Mouse (Mus musculus) kidney, postnatal 36 days (tissue): ENCODE results near the gene Pum2.

Source experiments
- DNase-seq, 2 experiments: peaks; one replicate each; pipeline ENCODE4 v3.0.0; 2021 to 2022; ENCODE audit warnings: mixed read lengths in 2 of 2

The Pum2 gene

DNA sequence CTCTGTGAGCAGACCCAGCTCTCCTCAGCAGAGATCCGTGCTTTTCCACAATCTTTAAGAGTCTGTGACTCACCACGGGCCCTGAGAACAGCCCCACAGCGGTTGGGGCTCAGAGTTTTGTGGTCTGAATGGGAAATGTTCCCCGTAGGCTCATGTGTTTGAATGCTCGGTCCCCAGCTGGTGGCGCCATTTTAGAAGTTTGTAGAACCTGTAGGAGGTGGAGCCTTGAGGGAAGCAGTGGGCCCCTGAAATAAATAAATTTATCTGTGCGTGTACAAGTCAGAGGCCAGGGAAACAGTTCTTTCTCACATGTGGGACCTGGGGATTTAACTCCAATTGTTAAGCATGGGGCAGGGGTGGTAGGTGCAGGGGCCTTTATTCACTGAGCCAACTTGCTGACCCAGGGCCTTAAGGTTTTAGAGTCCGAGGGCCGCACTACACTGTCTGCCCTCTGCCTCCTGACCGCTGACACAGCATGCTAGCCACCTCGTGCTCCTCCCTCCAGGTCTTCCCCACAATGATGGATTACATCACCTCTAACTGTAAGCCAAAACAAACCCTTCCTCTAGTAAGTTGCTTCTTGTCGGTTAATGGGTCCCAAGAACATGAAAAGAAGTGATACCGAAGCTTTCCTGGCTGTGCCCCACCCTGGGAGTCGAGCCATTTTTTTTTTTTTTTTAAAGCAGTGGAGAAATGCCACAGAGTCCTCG lies 90.4 kb downstream of the Pum2 start:
- peak; percentile 46 to 59 for DNase-seq

GRCm38 (mm10) chr12:8770946-8771843 lies 97.3 kb downstream of the Pum2 start, which contains the start of gene Sdc1:
Sdc1 (plus strand) TSS chr12:8771323.
- peak; percentile 66 to 85 for DNase-seq

GRCm38 (mm10) chr12:8771844-8772380 lies 98.0 kb downstream of the Pum2 start:
- DNase-seq: no peak

DNA sequence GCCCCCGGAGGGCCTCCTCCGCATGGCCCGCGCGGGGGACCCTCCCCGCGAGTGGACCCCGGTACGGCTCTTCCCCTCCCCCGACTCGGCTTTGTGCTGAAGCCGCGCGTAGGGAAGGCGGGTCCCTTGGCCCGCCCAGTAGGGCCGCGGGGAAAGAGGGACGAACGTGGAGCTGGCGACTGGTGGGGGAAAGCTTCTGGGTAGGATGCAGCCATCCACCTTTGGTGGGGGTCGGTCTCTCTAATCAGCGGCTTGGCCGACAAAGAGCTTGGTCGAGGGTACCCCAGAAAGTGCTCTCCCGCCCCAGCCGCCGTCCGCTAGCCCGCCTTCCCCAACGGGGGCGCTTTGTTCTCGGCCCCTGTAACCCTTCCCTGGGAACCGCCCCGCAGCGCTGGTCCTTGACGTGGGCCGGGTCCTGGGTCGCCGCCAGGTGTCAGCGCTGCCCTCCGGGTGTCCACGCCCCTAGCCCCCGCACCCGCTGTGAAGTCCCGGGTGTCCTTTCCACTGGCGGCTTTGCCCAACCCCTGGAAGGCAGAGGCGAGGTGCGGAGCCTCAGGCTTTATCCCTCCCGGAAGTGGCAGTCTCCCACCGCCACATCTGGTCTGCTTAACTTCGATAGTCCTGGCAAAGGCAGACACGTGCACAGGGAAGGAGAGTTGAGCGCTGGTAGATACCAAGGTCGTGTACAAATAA lies 98.7 kb downstream of the Pum2 start:
- DNase-seq: peak; percentile 30 to 71

GRCm38 (mm10) chr12:8773336-8773735 lies 99.4 kb downstream of the Pum2 start:
- DNase-seq: no peak

- no peak for DNase-seq
These were observed 100.2 kb downstream of the Pum2 start for GRCm38 (mm10) chr12:8774183-8774582.

- no peak for DNase-seq
These were observed 102.3 kb downstream of the Pum2 start for GRCm38 (mm10) chr12:8776206-8776605.

DNA sequence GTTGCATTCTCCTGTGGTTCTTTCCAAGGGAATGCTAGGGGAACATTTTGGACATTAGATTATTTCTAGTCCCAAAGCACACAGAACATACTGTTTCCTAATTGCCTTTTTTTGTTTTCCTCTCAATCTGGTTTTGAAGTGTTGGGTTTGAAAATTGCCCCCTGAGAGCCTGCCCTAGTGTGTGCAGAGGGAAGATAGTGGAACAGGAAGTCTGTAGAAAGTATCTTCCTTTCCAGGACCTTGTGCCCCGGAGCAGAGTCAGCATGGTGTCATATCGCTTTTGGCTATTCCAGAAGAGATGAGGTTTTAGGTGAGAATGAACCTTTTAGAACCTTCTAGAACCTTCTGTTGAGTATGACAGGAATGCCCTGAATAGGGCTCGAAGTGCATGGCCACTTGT lies 102.8 kb downstream of the Pum2 start:
- DNase-seq: no peak

- no peak for DNase-seq
These were observed 104.2 kb downstream of the Pum2 start for GRCm38 (mm10) chr12:8778106-8778505.

DNA sequence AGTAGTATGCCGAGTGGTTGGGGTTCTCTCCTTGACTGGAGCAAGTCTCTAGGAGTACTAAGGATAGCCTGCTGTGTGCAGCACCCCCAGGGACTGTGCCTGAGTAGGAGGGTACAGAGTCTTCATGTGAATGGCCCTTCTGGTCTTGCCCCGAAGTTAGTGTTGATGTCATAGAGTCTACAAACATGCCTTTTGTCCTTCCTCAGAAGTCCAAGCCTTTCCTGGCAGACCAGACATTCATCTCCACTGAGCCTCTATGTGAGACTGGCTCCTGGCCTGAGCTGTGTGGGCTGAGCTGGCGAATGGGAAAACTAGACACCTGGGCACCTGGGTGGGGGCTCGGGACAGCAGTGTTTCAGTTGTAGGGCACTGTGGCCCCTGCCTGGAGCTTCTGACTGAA lies 105.9 kb downstream of the Pum2 start:
- no peak for DNase-seq

GRCm38 (mm10) chr12:8781121-8781520 lies 107.2 kb downstream of the Pum2 start:
- DNase-seq: no peak

DNA sequence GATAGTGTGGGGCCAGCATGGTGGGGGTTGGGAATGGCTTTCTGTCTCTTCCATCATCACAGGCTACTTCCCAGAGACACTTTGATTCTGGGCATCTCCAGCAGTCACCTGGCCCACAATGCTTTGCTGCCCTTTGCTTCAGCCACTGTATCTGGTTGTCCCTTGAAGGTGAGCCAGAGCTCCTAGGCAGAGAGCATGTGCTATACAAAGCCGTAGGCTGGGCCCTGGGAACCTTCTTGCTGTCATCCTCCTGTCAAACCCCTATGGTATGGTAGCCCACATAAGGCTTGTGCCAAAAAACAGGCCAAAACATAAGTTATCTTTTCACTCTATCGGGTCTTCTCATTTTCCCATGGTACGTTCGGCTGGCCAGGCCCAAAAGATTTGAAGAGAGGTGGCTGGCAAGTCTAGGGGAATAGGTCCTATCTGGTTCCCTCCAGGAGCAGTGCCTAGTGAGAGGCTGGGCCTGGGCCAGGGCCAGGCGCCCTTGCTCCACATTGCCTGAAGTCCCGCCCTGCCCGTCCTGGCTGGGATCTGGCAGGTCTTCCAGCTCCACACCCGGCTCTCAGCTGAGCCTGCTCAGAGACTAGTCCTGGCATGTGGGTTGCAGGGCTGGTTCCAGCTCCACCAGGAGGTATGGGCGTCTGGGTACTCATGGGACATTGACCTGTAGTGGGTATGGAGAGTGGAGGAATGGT lies 107.9 kb downstream of the Pum2 start:
- DNase-seq: peak; percentile 73

GRCm38 (mm10) chr12:8782565-8782964 lies 108.6 kb downstream of the Pum2 start:
- no peak for DNase-seq

- no peak for DNase-seq
These were observed 110.3 kb downstream of the Pum2 start for GRCm38 (mm10) chr12:8784189-8784588.

DNA sequence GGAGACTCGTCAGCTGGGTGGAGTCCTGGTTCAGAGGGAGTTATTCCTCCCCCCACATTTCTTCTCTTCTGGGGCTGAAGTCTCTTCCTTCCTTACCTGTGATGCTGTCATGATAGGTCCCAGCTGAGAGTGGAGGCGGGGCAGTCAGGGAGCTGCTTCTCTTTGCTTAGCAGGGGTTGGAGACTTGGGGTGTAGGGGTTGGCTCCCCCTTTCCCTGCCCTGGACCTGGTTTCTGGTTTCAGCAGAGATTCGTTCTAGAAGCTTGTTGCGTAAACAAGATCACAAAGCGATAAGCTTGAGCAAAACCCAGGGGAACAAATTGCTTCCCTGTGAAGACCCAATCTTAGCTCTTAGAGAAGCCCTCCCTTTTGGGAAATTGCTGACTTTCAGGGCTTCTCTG lies 112.5 kb downstream of the Pum2 start:
- no peak for DNase-seq

DNA sequence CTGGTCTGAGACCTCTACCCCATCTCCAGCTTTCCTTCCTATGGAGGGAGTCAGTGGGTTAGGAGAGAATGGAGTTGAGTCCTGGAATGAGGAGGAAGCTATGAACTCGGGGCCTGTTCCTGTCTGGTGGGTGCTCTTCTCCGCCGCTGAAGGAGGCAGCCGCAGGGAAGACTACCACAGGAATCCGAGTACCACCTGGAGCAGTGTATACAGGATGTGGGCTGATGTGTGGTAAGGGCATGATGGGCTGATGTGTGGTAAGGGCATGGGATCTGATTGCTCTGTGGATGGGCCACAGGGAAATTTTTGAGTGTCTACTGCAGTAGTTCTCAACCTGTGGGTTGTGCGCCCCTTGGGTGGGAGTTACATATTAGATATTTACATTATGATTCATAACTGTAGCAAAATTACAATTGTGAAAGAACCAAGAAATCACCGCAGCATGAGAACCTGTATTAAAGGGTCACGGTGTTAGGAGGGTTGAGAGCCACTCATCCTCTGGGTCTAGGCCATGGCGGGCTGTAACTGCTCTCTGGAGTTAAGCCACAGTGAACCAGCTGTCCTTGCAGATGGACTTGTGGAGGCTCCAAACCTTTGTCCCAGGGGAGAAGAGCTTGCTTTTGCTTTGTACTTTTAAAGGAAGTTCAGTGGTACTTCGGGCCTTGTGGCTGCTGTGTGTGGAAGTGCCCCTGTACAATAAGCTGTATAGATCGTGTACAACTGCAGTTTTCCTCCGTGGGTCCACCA lies 113.2 kb downstream of the Pum2 start:
- no peak for DNase-seq

GRCm38 (mm10) chr12:8788469-8788868 lies 114.5 kb downstream of the Pum2 start:
- no peak for DNase-seq

DNA sequence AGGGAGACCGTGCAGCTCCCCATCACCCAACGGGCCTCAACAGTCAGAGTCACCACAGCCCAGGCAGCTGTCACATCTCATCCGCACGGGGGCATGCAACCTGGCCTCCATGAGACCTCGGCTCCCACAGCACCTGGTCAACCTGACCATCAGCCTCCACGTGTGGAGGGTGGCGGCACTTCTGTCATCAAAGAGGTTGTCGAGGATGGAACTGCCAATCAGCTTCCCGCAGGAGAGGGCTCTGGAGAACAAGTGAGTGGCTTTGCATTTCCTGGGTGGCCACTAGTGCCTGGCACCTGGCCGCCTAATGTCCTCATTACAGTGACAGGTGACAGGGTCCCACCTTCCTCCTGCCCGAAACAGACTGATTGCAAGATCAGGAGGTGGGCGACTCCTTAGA lies 116.7 kb downstream of the Pum2 start:
- no peak for DNase-seq

DNA sequence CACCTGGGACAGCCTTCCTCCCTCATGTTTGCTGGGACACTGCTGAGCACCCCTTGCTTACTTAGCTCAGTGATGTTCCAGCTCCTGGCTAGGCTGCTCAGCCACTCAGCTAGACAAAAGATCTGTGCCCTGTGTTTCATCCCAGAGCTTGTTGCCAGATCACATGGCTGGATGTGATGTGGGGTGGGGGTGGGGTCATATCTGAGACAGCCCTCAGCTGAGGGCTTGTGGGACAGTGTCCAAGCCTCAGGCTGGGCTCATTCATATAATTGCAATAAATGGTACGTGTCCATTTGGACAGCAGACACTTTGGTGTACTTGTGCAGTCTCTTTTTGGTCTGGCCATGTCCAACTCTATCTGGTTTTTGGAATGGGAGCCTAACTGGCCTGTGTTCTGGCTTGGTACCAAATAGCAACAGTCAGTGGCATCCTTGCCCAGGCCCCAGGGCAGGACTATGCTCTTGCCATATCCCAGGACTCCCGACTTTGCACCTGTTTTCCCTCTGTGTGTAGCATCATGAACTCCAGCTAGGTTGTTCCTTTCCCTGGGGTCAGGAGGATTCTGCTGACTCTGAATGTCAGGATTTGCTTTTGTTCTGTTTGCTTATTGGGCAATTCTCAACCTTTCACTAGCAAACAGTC lies 119.6 kb downstream of the Pum2 start:
- no peak for DNase-seq

DNA sequence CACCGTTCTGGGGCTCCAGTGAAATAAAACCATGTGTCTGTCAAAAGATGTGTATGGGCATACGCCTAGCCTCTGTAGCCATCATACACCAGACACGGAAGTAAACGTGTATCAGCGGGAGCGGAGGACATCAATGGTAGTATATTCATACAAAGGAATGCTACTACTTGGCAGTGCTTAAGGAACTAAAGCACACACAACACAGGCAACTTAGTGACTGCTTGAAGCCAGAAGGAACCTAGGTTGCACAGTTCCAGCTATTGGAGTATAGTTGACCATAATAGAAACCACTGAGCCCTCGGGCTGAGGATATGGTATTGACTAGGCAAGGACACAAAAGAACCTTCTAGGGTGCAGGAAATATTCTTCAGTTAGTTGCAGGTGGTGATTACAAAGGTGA lies 124.0 kb downstream of the Pum2 start:
- DNase-seq: no peak

- peak; percentile 21 to 32 for DNase-seq
These were observed 124.6 kb downstream of the Pum2 start for GRCm38 (mm10) chr12:8798486-8799020.
